Mouse (Mus musculus) cerebellum, adult 8-10 months (tissue): ENCODE measurements around the gene Rnf7.
"Not testable (repeated sequence)": the region's sequence is repeated elsewhere in the genome, so short reads cannot be mapped to it uniquely, and the experiment has no call there.

Experiments
- DNase-seq: peaks from one replicate; pipeline ENCODE4 v3.0.0; 2022

Gene Rnf7

DNA sequence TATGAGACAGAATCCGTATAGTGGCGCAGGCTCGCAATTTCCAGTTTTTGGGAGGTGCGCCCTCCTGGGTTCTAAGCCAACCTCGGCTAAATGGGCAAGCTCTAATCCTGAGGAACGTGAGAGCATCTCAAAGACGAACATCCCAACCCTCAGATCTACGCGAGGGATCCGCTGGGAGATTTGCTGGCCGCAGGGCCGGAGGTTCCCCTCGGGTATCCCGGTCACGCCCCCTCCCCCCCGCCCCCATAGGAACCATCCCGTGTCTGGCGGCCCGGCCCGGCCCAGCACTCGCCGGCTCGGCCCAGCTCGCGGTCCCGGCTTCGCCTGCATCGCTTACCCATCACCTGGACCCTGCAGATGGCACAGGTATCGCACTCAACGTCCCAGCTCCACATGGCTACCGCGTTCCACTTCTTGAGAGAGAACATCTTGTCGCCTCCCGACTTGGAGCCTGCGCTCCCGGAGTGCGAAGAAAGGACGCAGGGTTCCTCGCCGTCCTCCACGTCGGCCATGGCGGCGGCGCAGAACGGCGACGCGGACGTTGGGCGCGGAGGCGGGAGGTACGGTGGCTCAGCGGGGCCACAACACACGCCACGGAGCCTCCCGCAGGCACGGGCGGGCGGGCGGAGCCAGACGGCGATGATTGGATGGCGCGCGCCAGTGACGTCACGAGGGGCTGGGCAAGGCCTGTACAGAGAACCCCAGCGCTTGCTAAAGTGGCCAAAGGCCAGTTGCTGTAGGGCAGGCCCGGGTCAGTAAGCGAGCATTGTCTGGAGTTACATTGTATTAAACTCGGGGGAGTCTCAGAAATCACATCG is at the start of gene Rnf7:
Gene Rnf7 (minus strand): TSS at position 605 of the 818 bp plus-strand sequence.
- DNase-seq = peak; percentile 99

DNA sequence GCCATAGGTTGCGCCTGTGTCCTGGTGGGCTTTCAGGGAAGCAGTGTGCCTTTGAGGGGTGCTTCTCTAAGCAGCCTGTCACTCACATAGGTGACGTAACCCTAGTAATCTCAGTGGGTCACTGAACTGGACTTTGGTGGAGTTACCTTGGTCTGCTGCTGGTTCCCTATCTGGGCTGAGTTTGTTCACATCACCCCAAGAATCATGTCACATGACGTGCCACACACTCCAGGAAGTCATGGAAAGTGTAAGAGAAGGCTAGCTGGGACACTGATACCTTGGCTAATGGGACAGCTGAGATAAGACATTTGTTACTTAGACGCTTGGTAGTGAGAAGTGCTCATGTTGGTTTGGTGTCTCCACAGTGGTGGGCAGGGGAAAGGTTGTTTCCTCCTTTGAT is 47.5 kb upstream of the Rnf7 start:
- DNase-seq = no peak

DNA sequence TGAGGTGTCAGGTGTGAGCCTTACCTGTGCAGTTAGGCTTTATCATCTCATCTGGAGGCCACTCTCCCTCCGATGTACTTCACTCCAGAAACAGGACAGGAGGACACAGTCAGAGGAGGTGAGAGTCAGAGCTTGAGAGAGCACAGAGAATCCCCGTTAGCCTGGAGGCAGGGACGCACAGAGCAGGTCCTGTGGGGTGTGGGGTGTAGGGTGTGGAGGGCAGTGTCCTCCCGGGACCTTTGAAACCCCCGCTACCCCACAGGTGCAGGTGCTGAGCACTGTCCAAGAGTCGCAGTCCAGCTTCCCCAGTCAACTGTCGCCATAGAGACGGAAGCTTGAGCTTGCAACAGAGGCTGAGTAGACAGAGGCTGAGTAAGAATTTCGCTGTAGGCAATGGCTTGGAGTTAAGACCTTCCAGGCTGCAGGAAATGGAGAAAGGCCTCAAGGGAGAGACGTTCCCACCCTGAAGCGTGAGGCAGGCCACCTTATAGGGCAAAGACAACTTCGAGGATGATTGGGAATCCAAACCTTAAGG is 46.6 kb upstream of the Rnf7 start, which contains the start of gene Gm28729:
Gene Gm28729 (minus strand): TSS at position 293 of the 535 bp plus-strand sequence.
- no peak for DNase-seq

DNA sequence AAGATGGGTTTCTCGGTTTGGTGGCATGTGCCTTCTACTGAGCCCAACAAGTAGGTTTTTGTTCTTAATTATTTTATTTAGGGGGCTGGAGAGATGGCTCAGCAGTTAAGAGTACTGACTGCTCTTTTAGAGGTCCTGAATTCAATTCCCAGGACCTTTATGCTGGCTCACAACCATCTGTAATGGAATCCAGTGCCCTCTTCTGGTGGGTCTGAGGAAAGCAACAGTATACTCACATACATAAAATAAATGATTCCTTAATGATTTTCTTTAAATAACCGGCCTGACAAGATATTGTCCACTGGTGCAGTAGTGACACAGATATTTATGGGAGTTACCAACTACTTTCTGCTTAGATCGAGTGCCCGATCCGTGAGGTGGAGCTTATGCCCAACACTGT is 44.7 kb upstream of the Rnf7 start:
- no peak for DNase-seq

DNA sequence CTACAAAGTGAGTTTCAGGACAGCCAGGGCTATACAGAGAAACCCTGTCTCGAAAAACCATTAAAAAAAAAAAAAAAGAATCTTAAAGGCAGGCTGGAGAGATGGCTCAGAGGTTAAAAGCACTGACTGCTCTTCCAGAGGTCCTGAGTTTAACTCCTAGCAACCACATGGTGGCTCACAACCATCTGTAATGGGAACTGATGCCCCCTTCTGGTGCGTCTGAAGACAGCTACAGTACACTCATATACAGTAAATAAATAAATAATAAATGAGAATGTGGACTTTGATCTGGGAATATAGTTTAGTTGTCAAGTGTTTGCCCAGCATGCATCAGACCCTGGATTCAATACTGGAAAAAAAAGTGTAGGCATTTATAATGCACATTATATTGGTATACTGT is 43.1 kb upstream of the Rnf7 start:
- DNase-seq = not testable (repeated sequence)

DNA sequence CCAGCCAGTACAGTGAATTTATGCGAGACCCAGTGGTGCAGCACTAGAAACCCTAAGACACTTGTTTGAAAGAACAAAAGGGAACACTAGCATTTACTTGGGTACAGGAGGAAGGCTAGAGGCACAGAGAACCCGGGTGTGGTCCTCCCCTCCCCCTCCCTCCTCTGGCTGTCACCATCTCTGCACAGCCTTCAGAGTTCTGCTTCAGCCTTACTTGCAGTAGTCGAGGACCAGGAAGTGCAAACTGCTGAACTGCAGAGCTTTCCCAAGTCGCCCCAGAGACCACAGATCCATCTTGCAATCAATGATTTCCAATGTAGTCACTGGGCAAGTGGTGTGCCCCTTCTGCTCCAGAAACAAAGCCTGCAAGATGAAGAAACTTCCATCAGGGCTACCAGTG is 39.0 kb upstream of the Rnf7 start:
- DNase-seq = no peak

DNA sequence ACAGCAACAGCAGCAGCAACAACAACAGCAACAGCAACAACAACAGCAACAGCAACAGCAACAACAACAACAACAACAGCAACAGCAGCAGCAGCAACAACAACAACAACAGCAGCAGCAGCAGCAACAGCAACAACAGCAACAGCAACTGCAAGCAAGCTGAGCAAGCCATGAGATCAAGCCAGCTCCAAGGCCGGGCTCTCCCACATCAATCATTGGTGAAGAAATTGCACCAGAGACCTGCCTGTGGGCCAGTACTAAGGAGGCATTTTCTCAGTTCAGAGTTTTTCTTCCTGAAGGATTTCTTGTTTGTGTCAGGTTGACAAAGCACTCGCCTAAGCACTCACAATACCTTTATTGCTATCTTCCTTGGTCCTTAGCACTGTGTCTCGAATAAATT is 38.3 kb upstream of the Rnf7 start:
- DNase-seq = no peak

DNA sequence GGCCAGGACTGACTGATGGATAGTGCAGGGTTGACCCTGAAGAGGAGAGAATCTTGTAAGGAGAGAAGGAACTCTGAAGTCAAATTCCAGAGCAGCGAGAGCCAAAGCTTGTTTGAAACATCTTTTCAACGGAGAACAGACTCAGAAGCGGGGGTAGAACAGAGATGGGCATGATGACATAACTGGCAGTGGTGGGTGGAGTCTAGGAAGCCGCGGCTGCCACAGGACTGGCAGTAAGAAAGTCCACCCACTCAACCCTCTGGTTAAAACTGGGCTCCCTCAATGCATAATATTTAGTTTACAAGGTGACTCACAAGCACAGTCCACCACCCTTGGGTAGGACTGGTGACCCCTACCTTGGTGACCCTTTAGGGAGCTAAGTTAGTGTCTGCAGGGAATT is 37.3 kb upstream of the Rnf7 start:
- DNase-seq = no peak

DNA sequence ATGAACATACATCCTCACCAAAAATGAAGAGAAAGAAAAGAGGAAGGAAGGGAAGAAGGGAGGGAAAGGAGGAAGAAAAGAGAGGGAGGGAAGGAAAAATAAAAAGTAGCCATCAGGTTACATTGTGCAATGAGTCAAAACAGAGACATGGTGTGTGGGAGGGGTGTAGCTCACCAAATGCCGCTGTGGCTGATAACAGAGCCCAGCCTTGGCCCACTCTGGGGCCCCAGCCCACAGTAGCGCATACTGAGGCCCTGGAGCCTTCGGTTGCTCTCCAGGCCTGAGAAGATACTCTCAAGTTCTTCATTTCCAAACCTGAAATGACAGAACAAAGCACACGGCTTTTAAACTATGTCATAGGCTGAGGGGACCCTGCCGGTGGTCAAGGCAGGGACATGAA is 35.8 kb upstream of the Rnf7 start:
- DNase-seq = no peak

DNA sequence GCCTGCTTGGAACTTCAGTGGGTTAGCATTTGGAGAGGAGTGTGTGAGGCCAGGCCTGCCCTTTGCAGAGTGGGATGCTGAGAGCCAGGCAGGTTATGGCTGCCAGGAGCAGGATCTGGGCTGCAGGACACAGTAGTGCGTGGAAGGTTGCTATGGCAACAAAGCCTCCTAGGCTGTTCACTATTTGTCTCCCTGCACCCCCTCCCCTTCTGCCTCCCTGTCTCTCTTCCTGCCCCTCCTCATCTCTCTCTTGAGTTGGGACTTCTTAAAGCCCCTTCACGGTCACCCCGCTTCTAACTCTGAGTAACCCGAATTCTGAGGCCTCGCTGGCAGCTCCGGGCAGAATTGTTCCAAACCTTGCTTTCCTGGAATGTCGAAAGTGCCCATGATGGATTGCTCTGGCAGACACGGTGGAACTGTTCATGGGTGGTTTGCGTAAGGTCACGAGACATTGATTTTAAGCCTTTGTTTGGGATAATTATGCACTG is 27.6 kb upstream of the Rnf7 start:
- no peak for DNase-seq

DNA sequence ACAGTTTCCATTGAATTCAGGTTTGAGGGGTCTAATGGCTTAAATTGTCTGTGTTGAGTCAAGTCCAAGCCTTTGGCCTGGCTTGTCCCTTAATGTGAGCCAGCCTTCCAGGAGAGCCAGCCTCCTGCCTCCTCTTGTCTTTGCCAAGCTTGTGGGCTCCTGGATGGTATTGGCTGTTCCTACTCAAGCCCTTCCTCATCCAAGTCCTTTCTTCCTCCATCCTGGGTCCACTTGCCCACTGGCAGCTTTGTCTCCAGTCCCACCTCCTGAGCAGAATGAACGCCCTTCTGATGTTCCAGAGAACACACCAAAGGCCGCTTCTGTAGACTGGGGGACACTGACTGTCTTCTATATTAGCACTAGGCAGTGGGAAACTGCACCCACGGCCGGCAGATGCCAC is 26.7 kb upstream of the Rnf7 start:
- no peak for DNase-seq

DNA sequence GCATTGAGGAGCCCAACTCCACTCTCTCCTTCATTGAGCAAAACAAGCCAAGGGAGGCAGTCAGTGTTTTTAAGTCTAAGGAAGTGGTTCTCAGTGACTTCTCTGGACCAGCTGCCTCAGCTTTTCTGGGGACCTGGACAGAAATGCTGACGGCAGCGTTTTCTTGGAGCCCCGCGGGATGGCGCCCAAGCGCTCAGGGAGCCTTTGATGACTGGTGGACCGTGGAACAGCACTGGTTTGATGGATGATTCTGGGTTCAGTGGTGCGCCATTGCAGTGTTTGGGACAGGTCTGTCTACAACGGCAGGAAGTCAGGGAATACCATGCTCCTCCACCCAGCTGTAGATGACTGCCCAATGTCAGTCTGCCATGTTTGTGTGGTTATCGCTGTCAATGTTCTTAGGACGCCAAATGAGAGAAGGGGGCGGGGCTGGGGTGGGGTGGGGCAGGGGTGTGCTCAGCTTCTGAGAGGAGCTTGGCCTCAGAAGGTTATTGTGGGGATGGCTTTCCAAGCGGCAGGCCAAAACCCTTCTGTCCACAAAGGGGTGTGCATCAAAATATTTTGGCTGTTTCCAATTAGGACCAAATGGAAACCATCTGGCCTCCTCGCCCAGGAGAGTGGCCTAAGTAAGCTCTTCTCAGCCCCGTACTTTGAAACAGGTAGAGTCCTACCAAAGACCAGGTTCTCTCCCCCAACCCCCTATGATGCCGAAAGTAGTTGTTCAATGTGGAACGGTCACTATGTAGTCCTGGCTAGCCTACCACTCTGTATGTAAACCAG is 25.8 kb upstream of the Rnf7 start:
- DNase-seq = no peak

DNA sequence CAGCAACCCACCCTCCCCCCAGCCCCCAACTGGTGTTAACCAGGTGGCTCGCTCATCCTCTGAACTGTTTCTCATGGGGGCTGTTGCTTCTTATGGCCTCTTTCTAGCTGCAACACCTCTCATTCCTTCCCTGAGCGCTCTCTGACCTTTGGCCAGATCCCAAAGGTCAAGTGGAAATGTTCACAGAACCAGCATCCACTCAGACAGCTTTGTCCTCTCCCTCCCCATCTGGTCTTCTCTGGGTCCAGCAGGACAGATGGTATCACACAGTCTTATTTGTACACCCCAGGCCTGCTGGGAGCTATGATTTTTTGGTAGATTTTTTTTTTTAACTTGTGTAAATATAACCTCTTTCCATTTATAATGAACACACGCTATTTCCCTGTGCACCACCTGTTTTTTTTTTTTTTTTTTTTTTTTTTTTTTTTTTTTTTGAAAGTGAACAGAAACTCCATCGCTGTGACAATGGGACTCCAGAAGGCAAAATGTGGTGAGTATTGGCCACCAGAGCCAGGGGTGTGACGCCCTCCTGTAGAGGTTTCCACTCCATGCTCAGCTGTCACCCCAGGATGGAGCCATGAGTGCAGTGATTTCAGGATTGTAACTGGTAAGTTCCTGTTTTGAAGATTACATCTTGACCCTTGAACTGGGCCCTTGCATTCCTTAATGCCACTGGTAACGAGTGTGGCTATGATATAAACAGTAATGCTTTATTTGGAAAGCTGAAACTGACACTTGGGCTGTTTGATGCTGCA is 24.6 kb upstream of the Rnf7 start:
- peak; percentile 24 for DNase-seq

DNA sequence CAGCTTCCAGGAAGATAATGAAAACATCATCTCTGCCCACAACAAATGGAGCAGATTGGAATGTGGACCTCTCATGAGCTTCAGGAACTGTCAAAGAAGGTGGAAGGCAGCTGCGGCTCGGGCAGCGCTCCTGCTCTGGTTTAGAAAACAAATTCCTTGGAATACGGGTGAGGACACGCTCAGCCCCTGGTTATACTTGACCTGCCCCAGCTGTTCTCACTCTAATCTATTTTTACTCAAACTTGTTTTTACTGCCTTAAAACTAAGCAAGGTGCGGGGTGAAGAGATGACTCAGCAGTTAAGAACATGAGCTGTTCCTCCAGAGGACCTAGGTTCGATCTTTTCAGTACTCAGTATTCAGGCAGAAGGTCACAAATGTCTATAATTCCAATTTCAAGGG is 22.7 kb upstream of the Rnf7 start:
- no peak for DNase-seq

DNA sequence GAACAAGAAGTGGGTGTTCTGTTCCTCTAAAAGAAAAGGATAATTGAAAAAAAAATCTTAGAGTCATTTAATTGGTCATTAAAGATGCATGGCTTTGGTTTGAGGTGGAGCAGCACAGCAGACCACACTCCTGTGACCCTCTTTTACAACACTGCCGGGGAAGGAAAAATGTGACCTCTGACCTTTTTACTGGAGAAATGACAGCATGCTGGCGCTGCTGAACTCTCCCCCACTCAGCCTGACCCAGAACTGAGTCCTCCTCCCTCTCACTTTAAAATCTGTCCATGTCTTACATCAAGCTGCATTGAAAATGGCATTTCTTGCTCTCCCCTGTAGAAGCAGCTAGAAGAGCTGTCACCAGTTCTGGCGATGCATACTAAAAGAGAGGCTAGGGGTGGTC is 14.7 kb upstream of the Rnf7 start:
- no peak for DNase-seq

DNA sequence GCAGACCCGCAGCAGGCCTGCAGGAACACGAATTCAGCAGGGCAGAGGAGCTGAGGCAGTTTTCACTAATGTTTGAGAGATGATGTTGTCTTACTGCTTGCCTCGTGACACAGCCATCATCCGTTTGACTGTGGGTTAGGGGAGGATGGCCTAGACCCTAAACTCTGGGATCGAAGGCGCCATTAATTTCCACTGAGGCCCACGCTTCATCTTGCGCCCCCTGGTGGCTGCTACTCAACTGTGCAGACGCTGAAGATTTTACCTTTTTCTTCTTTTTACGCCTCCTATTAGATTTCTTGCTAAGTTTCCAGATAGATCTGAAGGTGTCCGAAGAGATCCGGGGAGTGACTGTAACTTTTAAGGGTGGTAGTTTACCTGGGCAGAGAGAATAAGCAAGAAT is 13.3 kb upstream of the Rnf7 start:
- peak; percentile 32 for DNase-seq

DNA sequence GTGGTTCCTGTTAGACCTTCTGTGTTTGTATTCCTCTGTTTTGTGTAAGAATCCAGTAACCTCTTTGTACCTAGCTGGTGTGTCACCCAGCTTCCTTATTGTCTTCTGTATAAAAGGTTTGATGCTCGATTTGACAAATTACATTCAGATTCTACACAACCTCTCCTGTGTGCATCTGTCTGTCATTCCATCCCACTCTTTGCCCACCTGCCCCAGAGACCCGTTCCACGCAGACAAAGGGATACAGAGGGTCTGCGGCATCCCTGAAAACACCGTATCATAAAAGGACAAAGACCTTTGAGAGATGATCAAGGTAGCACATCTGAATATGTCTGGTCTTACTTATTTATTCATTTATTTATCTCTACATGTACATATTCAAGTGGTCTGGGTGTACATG is 9.4 kb upstream of the Rnf7 start:
- DNase-seq = not testable (repeated sequence)

DNA sequence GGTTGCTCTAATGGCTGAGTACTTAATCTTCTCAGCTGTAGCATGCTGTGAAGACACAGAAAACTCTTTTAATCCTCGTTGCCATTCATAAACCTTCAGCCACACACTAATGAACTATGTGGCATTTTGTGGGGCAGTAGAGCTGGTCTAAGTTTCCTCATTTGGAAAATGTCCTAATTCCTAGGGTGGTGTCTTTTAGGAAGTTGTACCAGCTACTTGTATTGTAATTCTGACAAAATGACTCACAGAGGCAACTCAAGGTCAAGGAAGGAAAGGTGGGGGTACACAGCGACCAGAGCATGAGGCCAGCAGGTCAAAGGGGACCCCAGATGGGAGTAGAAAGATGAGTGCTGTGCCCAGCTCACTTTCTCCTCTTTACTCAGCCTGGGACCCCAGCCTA is 5.2 kb upstream of the Rnf7 start:
- DNase-seq = no peak

DNA sequence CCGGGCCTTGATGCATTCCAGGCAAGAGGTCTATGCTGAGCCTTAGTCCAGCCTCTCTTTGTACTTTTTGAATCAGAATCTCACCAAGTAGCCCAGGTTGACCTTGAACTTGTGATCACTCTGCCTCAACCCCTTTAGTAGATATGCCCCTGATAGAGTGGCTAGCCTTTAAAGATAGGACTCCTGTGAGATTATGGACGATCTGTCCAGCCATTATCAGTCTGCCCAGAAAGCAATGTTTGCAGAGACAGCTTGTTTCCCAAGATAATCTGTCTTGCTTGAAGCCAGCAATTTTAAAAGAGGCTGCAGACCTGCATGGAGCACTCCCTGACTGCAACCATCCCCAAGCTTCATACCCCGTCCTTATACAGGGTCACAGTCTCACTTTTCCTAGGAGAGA is 4.6 kb upstream of the Rnf7 start:
- DNase-seq = no peak

DNA sequence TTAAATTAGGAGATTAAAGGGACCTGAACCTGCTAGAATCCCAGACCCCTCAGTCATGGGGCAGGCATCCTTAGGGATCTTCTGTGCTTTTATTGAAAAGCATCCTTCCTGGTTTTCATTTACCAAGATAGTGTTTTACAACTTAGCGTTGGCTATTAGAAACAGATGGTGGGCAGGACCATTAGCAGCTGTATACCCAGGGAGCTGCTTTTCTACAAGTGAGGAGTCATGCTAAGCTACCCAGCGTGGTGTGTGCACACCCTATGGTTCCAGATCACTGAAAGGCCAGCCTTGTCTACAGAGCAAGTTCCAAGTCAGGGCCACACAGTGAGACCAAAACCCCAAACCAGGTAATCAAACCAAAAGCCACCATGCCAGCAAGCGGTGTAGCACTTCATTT is 6.1 kb downstream of the Rnf7 start:
- DNase-seq = no peak

DNA sequence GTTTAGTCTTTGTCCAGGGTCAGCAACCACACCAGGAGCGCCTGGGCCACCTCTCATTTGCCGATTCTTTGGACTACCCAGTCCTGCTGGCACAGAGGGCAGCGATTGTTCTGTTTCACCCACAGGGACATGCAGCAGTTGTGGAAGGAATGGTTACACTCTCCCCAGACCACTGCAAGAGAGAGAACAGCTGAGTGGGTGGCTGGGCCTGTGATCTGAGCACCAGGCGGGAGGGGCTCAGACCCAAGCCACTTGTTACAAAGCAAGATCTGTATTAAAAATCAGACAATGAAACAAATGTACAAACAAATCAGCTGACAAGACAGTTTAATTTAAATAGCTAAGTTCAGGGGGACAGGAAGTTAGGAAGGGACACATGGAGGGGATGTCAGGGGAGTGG is 6.8 kb downstream of the Rnf7 start:
- DNase-seq = not testable (repeated sequence)

DNA sequence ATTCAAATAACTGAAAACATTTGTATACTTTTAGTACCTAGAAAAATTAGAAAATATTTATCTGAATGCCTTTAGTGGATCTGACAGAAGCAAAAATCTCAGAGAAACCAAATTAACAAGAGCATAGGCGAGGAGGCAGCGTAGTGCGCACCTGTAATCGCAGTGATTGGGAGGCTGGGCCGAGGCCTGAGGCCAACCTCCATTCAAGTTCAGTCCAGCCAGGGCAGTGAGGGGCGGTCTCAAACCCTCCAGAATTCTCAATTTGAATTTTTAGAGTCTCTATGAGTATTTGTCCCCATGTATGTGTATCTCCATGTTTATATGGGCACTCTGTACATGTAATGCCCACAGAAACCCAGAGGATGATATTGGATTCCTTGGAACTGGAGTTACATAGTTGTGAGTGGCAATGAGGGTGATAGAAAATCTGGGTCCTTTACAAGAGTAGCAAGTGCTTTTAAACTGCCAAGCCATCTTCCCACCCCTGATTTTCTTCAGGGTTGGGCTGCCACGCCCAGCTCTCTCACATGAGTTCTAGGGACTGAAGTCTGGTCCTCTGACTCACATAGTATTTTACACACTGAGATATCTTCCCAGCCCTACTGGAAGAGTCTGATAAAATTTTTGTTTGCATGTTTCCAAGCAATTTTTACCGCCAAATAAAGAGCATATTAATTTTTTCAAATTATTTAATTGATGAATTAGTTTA is 8.1 kb downstream of the Rnf7 start:
- no peak for DNase-seq
